Mouse (Mus musculus) liver, postnatal 0 days (tissue): ENCODE data around the gene Nde1. TPM values are rescaled to one million over a fixed set of nuclear protein-coding genes. Genes with fewer than 3 reads are reported as not detected.

Experiments
- ATAC-seq: fragments of 200-750 bp; cut with Nextera tagmentation; 2 replicates; pipeline ENCODE4 v1.8.0; 2017; ENCODE audit warnings: mild to moderate bottlenecking, moderate library complexity
- DNase-seq: peaks from one replicate; pipeline ENCODE4 v3.0.0-alpha.2; 2016
- H3K27ac ChIP-seq: fragments of 300-500 bp; sonication (generic); 2 replicates; pipeline ENCODE4 v1.5.1; 2014; ENCODE audit warnings: antibody characterized with exemption, moderate library complexity, mild to moderate bottlenecking, low read depth
- H3K27me3 ChIP-seq: fragments of 300-500 bp; sonication (generic); 2 replicates; pipeline ENCODE4 v1.6.1; 2014; ENCODE audit warnings: low read length, control low read depth, mixed read lengths; ENCODE audit not compliant: insufficient read depth
- H3K36me3 ChIP-seq: fragments of 300-500 bp; sonication (generic); replicated peaks from 2 replicates; pipeline ENCODE4 v1.6.1; 2014; ENCODE audit warnings: mild to moderate bottlenecking, control low read depth, low read length, moderate library complexity, mixed read lengths; ENCODE audit not compliant: insufficient read depth
- H3K4me1 ChIP-seq: fragments of 300-500 bp; sonication (generic); 2 replicates; pipeline ENCODE4 v1.6.1; 2014; ENCODE audit warnings: antibody characterized with exemption, mild to moderate bottlenecking, control low read depth; ENCODE audit not compliant: insufficient read depth
- H3K4me2 ChIP-seq: fragments of 300-500 bp; sonication (generic); 2 replicates; pipeline ENCODE4 v1.6.1; 2014; ENCODE audit warnings: low read depth, mild to moderate bottlenecking, low read length, moderate library complexity, mixed read lengths
- H3K4me3 ChIP-seq: fragments of 300-500 bp; sonication (generic); 2 replicates; pipeline ENCODE4 v1.5.1; 2014; ENCODE audit warnings: low read depth, low read length
- H3K9ac ChIP-seq: fragments of 300-500 bp; sonication (generic); replicated peaks from 2 replicates; pipeline ENCODE4 v1.6.1; 2014; ENCODE audit warnings: mild to moderate bottlenecking, moderate library complexity
- H3K9me3 ChIP-seq: fragments of 300-500 bp; sonication (generic); 2 replicates; pipeline ENCODE4 v1.6.1; 2016; ENCODE audit warnings: mild to moderate bottlenecking, control low read depth, low read length, mixed read lengths
- CTCF ChIP-seq: sonication (generic); IDR thresholded peaks from 2 replicates; pipeline ENCODE4 v1.5.1; 2016; ENCODE audit warnings: antibody characterized with exemption, low read depth
- EP300 ChIP-seq: IDR thresholded peaks from 2 replicates; pipeline ENCODE4 v1.6.1; 2016; ENCODE audit warnings: antibody characterized with exemption, low read depth, mild to moderate bottlenecking
- WGBS: fragments of 180-500 bp; shearing (Covaris S2); extraction: QIAGEN DNeasy Blood & Tissue Kit; methylation state at CpG from one replicate; pipeline ENCODE4 v1.1.7; 2014; ENCODE audit not compliant: insufficient replicate concordance; 5-methylcytosine and 5-hydroxymethylcytosine counted together
- polyA plus RNA-seq: library from polyadenylated mRNA; unstranded; fragments of >200 nt; fragmentation: Nextera tagmentation; extraction: Ambion mirVana; gene quantifications from 2 replicates; pipeline ENCODE4 v1.2.1, GENCODE M21; 2015

Nde1 gene
- polyA plus RNA-seq, 1 experiment from 2014 or later = 28.1 TPM

- ATAC-seq (peak; percentile 86), DNase-seq (peak; percentile 100)
- 1% methylated on average over 53 of the region's 58 CpGs for WGBS
- Histone ChIP-seq H3K27ac (peak overlapping the region; percentile 96), H3K4me2 (peak overlapping the region; percentile 93), H3K27me3 (no peaks in the 10 kb centered on the region), H3K36me3 (0 out of 2 replicates have a peak, but pooled peaks cover 2% of the 10 kb centered on the region), H3K4me1 (peaks cover 20% of the 10 kb centered on the region; the same call in 1 of the 2 replicates), H3K9ac (peak overlapping the region; percentile 81), H3K4me3 (peak overlapping the region; percentile 82), H3K9me3 (no peaks in the 10 kb centered on the region)
- TF ChIP-seq CTCF (no peak; the same call in 1 of the 2 replicates), EP300 (peak; percentile 9; the same call in 1 of the 2 replicates)
Observed at GRCm38 (mm10) chr16:14158936-14159745, 3.9 kb upstream of the Nde1 start.

- no peaks in the 10 kb centered on the region for H3K9me3 ChIP-seq
- peak overlapping the region; percentile 72 for H3K9ac ChIP-seq
- H3K4me2 ChIP-seq = peak overlapping the region; percentile 93
- no peaks in the 10 kb centered on the region for H3K36me3 ChIP-seq
- under 1% methylated on average over 10 of the region's 10 CpGs for WGBS
- peak overlapping the region; percentile 82 for H3K4me3 ChIP-seq
- H3K4me1 ChIP-seq = peaks cover 24% of the 10 kb centered on the region; the same call in 1 of the 2 replicates
- H3K27me3 ChIP-seq = no peaks in the 10 kb centered on the region
- DNase-seq (peak; percentile 73), ATAC-seq (peak; percentile 20)
- TF ChIP-seq EP300 = 0 out of 2 replicates have a peak, but pooled peaks have one; percentile 6
- peak; percentile 96 for TF ChIP-seq CTCF
- H3K27ac ChIP-seq = peak overlapping the region; percentile 96
Observed at GRCm38 (mm10) chr16:14159746-14160131, 3.3 kb upstream of the Nde1 start.

GRCm38 (mm10) chr16:14160941-14161340 is 2.1 kb upstream of the Nde1 start:
- DNase-seq = no peak
- no peak for ATAC-seq
- H3K4me1 ChIP-seq = peaks cover 28% of the 10 kb centered on the region
- WGBS = 91% methylated on average over 1 of the region's 1 CpGs
- H3K4me3 ChIP-seq = no peak overlapping the region
- TF ChIP-seq CTCF = no peak
- TF ChIP-seq EP300 = no peak
- no peaks in the 10 kb centered on the region for H3K36me3 ChIP-seq
- H3K27ac ChIP-seq = no peak overlapping the region
- no peak overlapping the region for H3K9ac ChIP-seq
- no peaks in the 10 kb centered on the region for H3K27me3 ChIP-seq
- H3K9me3 ChIP-seq = no peaks in the 10 kb centered on the region
- H3K4me2 ChIP-seq = no peak overlapping the region

GRCm38 (mm10) chr16:14163731-14164130 is 656 bp downstream of the Nde1 start:
- no peak for DNase-seq
- peaks cover 29% of the 10 kb centered on the region for H3K4me1 ChIP-seq
- peak overlapping the region; percentile 79 for H3K9ac ChIP-seq
- H3K36me3 ChIP-seq = peaks cover 10% of the 10 kb centered on the region
- TF ChIP-seq CTCF (no peak), EP300 (no peak)
- H3K4me3 ChIP-seq = peak overlapping the region; percentile 63
- 2% methylated on average over 10 of the region's 10 CpGs for WGBS
- peak overlapping the region; percentile 77 for H3K4me2 ChIP-seq
- ATAC-seq = no peak
- H3K27ac ChIP-seq = peak overlapping the region; percentile 86
- no peaks in the 10 kb centered on the region for H3K9me3 ChIP-seq
- H3K27me3 ChIP-seq = no peaks in the 10 kb centered on the region

GRCm38 (mm10) chr16:14166490-14166889 is 3.4 kb downstream of the Nde1 start:
- TF ChIP-seq CTCF (no peak), EP300 (no peak)
- Histone ChIP-seq H3K27me3 (no peaks in the 10 kb centered on the region), H3K9ac (no peak overlapping the region), H3K9me3 (no peaks in the 10 kb centered on the region), H3K36me3 (peaks cover 38% of the 10 kb centered on the region), H3K4me2 (peak overlapping the region; percentile 77), H3K27ac (peak overlapping the region; percentile 12; the same call in 1 of the 2 replicates), H3K4me1 (peaks cover 26% of the 10 kb centered on the region), H3K4me3 (0 out of 2 replicates have a peak overlapping the region, but pooled peaks have one; percentile 13)
- no peak for ATAC-seq
- DNase-seq = peak; percentile 19
- WGBS = 78% methylated on average over 4 of the region's 4 CpGs

GRCm38 (mm10) chr16:14169706-14170105 is 6.6 kb downstream of the Nde1 start:
- ATAC-seq = no peak

More at GRCm38 (mm10) chr16:14169706-14170105, 6.6 kb downstream of the Nde1 start:
- DNase-seq = no peak
- Histone ChIP-seq H3K27ac (no peak overlapping the region), H3K9me3 (no peaks in the 10 kb centered on the region), H3K4me3 (no peak overlapping the region), H3K36me3 (peaks cover 68% of the 10 kb centered on the region), H3K9ac (no peak overlapping the region), H3K27me3 (no peaks in the 10 kb centered on the region), H3K4me1 (peaks cover 16% of the 10 kb centered on the region), H3K4me2 (no peak overlapping the region)
- 87% methylated on average over 1 of the region's 1 CpGs for WGBS
- TF ChIP-seq CTCF (no peak), EP300 (no peak)
